Mouse (Mus musculus): ENCODE data around the gene Trappc3.

Trappc3 gene

DNA sequence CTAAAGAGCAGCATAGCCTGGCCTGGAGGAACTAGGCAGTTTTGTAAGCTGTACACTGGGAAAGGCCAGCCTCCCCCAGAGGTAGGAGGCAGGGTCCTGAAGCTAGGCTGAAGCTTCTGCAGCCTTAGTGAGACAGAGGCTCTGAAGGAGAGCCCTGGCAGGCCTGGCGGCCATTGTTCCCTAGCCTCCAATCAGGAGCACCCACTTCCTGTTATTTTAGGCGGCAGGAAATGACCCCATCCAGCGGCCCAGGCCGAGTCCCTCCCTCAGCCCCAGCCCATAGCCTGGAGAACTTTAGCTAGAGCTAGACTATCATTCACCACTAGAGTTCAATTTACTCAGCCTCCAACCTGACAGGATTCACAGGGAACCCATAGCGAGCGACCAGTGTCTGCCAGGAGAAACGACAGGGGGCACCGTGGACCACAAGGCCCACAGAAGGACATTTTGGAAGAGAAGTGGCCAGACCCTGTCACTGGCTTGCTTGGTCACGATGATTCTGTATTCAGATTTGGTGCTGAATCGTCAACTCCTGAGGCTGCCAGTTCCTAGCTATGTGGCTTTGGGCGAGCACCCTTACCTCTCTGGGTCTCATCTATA is 10.4 kb upstream of the Trappc3 start:
- DNase-seq (ENCODE audit: low spot score in 2 of 2) = no peak

DNA sequence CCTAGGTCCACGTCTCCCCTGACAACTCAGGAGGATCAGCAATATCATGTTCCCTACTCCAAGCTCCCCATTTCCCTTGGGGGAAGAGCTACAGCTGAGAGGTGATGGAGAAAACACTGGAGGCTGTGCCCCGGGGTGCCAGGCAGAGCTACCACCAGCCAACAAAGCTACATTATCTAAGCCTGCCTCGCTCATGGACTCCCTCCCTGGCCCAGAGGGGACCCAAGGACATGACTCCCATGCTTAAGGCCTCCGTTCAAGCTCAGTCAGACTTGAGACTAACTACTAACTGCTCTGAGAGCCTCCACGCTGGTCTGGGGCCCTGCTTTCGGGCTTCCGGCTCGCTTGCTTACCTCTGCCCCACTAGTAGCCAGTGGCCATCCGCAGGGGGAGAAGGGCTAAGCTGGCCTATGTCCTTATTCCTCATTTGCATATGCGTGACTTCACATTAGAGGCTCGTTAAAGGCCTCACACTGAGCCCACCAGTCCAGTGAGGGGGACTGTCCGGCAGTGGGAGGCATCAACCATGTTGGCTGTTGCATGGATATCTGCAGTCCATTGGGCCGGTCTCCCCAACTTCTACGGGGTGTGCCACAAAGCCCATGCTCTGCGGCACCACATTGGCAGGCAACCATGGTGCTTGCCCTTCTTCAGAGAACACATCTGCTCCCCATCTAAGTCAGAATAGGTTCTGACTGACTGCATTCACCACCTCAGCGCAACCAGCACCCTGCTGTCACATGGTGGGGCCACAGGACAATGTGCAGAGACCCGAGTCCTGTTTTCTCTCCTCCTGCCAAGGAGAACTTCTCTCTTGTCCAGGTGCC is 9.5 kb upstream of the Trappc3 start:
- DNase-seq (ENCODE audit: low spot score in 2 of 2) = no peak

DNA sequence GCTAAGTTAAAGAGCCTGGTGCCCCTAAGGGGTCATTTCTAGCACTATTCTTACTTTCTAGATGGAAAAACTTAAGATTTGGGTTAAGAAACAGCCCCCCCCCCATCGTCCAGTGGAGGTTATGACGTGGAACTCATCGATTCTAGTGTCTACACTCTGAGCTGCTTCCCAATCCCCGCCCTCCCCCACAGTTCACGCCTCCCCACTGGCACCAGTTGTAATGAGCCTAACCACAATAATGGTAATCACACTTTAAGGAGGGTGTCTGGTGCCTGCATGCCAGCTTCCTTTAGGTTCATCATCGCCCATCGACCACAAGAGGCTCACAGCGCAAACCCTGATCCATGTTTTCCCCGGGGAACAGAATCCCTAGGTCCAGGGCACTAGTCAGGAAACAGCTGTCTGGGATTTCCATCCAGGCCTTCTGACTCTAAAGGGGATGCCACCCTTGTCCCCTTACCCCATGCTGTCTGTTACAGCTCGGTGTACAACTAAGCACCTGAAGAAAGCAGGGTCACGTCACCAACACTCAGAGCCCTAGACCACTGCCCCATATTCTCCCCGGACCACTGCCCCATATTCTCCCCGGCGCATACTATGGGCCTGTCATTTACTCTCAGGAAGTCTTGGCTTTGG is 8.4 kb upstream of the Trappc3 start:
- no peak for DNase-seq (ENCODE audit: low spot score in 2 of 2)

DNA sequence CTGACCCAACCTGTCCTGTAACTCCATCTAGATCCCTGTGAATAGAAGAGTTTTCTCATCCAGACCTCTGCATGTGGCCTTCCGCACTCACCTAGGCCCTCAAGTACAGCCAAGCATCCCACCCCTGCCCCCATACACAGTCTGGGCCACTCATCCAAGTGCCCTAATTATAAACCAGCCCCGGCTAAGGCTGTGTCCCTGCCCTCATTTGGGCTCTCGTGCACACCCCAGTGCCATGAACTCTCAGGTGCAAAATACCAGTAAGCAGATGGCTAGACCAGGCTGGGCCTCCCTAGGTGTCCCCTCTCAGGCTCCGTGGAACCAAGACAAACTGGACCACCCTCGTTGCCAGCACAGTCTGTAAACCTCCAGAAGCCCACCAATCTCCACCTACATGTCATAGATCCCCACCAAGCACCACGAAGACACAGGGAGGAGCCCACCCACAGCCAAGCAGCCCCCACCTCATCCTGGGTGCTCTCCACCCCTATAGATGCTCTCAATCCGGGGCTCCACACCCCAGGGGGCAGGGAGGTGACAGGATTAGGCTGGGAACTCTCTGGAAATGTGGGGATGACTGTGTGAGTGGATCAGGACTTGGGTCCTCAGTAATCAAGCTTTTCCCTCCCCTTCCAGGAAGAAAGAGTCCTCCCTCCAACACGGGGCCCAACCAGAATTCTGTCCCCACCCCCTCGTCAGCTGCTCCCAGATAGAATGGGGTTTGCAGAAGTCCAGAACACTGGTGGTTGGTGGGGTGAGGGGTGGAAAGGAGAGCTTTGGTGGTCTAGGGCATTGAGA is 7.6 kb upstream of the Trappc3 start:
- no peak for DNase-seq (ENCODE audit: low spot score in 2 of 2)

DNA sequence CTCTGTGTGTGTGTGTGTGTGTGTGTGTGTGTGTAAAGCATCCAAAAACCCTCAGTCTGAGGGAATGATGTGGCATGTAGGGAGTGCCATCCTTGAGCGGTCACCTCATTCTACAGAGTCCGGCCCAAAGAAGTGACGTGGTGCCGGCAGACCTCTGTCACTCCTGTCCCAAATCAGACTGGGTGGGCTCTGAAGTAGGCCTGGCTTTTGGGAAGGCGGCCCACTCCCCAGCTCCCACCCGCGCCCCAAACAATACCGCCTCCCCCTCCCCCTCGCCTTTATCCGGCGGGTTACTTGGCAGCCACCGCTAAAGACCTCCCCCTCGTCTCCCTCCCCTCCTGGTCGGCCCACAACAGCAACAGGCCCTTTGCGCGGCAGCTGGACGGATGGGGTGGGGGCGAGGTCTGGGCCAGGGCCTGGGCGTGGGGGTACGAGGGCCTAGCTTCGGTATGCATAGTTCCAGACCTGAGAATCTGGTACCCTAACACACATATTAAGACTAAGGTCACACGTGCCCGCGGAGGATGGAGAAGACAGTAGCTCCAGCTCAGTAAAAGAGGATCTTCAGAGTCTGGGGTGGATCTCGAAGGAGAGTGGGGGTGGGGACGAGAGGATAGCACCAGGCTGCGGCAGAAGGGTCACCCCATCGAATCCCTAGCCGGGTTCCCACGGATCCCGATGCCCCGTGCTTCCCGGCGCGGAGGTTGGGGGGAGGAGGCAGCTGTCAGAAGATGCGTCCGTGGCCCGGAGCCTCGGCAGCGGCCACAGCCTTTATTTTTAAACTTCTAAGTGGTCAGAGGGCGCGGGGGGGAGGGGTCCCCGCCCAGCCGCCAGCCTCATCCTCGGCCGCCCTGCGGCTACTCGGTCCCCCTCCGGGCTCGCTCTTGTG is 6.8 kb upstream of the Trappc3 start:
- no peak for DNase-seq (ENCODE audit: low spot score in 2 of 2)

DNA sequence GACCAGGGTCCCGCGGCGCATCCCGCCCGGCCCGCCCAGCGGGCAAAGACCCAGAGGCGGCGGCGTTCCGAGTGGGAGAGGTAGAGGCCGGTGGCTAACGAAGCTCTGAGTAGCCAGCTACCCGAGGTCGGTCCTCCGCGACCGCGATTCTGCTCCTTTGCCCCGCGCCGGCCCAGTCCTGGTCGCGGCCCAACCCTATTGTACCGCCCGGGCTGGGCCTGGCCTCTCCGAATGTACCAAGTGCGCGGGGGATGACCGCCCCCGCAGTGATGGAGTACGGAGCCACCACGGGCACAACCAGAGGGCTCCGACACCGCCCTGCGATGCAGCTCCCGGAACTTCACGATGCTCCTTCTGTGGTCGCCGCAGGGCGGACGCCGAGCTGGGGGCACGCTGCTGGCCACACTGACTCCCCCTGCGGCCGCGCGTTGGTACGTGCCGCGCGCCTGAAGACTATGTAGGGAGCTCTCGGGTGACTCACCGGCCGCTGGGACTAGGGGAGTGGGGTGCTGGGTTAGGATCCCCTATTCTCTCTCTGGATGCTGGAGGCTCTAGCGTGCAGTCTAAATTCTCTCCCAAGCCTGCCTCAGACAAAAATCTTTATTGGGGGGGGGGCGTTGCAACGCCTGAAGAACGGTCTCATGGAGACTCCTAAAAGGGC is 5.9 kb upstream of the Trappc3 start, which contains the start of gene Map7d1:
Map7d1 (minus strand) TSS at position 213 of the 661 bp plus-strand sequence.
- peak; percentile 81 to 83 for DNase-seq (ENCODE audit: low spot score in 2 of 2)

DNA sequence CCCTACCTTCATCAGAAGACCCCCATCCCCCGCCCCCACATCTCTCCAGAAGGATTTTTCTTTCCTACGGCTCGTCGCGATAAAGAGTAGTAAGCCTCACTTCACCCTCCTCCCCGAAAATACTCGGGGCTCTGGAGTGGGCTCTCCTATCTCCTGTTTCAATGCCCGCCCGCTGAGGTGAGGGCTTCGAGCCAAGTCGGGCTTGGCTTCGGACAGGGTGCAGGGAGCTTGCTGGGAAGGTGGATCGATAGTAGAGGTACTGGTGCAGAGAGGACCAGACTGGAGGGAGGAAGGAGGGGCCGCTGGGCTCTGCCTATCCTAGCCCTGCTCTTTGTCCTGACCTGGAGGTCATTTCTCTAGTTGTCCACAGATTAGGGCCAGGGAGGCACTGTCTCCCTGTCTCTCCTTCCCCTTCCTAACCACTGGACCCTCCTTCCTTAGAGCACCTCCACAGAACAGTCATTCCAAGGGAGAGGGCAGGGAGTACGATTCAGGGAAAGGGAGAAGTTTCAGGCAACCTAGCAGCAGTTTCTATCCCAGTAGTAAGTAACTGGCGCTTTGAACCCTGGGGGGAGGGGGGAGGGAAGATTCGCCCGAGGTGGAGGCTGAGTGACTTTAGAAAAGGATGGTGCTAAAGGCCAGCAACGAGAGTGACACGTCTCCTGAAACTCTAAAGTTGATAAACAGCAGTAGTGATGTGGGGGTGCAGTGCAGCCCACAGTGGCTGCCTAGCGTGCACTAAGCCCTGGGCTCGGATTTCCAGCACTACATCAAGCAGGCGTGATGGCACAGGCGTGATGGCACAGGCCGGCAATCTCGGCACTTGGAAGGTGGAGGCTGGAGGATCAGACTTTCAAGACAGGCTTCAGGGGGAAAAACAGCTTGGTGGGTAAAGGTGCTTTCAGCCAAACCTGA is 4.9 kb upstream of the Trappc3 start:
- no peak for DNase-seq (ENCODE audit: low spot score in 2 of 2)

DNA sequence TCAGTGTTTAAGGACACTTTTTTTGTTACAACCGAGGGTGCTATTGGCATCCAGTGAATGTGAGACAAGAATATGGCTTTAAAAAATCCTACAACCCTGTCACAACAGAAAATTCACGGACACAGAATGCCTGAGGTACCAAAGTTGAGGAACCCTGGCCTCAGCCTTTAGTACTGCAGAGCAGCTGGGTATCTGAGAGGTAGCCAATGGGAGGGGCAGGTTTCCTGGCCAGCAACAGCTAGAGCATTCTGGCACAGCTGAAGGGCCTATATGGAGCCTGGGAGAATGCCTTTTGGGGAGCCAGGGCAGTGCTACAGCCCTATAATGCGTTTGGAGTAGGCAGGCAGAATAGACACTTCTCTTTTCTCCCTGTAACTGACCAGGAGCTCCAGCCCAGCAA is 3.1 kb upstream of the Trappc3 start:
- no peak for DNase-seq (ENCODE audit: low spot score in 2 of 2)

DNA sequence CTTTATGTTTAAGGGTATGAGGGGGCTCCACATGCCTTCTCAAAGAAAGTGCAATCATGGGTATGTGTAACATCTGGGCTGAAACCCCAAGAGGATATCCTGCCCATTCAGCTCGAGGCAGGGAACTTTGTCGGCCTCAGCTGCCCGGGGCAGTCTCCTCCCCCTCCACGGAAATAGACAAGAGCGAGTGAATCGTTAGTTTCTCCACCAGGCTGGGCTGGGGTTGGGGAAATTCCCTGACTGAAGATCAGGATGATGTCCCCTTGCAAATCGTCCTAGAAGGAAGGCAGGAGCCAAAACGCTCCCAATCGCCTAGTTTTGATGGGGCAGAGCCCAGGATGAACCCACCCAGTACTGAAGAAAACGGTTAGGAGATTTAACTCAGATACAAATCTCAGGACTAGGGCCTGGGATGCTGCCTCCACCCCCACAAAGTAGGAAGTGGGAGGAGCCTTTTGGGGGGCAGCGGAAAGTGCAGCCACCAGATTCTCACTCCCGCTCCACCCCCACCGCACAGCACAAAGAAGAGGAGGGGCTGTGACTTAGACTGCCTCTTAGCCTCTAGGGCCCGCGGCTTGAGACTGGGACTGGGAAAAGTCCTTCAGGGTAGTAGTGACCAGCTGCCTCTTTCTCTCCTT is 2.5 kb upstream of the Trappc3 start:
- DNase-seq (ENCODE audit: low spot score in 2 of 2) = peak; percentile 87

DNA sequence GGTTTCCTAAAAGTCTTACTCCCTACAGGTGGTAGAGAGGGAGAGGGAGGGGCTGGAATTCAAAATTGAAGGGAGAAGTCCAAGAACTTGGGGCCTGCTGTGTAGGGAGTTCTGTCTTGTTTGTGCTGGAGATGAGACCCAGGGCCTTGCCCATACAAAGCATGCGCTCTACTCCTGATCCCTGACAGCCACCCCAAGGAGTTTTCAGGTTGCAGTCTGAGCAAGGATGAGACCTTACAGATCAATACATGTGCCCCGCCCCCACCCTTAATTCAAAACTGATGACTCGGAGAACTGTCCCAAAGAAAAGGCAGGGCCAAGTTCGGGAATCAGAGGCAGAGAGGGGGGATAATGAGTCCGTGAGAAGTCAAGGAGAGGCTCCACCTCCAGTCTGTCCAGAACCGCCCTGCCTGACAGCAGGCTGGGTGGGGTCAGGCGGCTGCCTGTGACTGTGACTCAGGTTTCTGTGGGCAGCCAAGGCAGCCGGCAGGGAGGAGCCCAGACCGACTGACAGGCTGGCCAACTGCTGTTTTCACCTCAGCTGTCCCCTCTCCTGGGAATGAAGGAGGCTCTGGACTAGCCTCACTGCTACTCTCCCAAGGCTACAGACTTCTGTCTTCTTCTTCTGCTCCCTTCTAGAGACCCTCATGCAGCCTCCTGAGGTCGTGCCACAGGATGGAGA is 1.5 kb upstream of the Trappc3 start:
- peak; percentile 77 to 81 for DNase-seq (ENCODE audit: low spot score in 2 of 2)

DNA sequence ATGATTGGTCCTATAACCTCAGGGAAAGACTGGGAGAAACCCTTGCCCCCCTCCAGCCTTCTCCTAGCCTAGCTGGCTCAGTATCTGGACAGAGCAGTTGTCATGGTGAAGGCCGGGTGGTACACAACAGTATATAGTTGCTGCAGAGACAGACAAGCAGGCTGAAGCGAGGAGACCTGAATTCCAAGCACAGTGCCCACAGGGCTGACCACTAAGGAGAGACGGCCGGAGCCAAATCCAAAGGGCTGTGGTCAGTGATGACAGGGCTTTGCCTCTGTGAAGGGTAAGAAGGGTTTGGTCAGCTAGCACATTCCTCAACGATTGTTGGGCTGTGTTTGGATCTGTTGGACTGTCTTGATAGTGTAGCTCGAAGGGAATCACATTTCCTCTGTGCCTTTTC is 859 bp upstream of the Trappc3 start:
- DNase-seq (ENCODE audit: low spot score in 2 of 2) = no peak

DNA sequence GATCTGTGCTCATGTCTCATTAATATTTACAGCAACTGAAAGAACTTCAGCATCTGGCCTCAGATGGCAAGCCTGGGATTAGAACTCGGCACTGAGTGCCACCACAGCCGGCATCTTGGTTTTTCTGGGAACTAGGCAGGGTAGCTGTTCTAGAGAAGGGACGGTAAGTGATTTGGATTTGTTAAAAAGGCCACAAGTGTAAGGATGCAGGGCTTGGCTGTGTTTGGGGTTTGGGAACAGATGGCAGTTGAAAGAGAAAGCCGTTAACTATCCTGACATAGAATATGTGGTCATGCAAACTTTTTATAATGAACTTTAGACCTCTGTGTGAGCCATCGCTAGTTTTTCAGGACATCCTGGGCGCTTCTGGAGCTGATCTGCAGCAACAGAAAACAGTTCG is 450 bp upstream of the Trappc3 start:
- DNase-seq (ENCODE audit: low spot score in 2 of 2) = no peak

DNA sequence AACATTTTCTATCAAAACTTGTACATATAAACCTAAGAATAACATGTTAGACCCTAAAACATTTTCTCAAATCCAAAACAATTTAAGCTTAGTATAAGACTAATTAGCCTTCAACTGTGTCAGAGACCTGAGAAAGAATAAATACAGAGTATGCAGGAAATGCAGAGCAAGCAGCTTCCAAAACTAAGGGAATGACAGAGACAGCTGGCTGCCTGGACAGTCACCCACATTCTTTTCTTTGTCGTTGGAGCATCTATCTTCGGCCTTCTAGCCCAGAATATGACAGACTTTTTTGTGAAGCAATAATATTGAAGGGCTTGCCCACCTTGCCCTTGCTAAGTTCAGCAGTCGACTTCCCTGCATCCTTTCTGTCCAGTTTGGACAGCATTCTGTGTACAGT is 7.2 kb downstream of the Trappc3 start:
- DNase-seq (ENCODE audit: low spot score in 2 of 2) = no peak

DNA sequence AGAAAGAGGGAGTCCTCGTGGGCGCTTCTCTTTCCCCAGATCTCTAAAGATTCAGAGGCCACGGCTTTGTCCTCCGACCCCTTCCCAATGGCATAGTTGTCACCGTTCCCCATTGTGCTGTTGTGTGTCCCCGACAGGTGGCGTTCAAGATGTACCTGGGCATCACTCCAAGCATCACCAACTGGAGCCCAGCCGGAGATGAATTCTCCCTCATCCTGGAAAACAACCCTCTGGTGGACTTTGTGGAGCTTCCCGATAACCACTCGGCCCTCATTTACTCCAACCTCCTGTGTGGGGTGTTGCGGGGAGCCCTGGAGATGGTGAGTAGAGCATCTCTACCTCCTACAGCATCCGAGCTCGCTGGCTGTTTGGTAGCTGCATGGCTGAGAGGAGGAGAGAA is 11.6 kb downstream of the Trappc3 start:
- no peak for DNase-seq (ENCODE audit: low spot score in 2 of 2)

DNA sequence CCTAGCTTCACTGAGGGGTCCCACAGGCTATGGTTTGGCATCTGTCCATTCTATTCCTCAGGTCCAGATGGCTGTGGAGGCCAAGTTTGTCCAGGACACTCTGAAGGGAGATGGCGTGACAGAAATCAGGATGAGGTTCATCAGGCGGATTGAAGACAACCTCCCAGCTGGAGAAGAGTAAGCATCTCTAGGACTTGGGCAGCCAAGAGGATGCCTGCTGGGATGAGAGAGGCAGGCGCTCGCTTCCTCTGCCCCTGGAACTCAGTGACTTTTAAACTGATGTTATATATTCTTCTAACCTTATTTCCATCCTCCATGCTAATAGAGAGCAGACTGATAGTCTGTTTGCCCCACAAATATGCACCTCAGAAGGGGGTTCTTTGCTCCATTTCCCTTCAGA is 13.0 kb downstream of the Trappc3 start:
- no peak for DNase-seq (ENCODE audit: low spot score in 2 of 2)

DNA sequence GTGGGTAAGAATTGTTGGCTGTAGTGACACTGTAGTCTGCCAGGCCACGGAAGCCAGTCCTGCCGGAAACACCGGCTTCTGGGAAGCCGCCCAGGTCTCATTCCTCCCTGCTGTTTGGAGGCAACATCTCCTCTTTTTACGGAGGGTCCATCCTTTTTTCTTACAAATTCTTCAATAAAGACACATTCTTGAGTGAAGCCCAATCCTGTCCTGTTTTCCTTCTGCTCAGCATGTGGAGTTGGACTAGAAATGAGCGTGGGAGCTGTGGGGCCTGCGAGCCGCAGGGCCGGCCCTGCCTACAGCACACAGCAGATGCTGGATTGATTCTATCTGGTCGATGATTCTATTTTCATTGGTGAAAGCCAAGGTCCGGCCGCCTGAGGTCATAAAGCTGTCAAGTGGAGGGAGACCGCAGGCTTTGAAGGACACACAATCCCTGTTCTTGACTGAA is 13.6 kb downstream of the Trappc3 start:
- DNase-seq (ENCODE audit: low spot score in 2 of 2) = no peak

DNA sequence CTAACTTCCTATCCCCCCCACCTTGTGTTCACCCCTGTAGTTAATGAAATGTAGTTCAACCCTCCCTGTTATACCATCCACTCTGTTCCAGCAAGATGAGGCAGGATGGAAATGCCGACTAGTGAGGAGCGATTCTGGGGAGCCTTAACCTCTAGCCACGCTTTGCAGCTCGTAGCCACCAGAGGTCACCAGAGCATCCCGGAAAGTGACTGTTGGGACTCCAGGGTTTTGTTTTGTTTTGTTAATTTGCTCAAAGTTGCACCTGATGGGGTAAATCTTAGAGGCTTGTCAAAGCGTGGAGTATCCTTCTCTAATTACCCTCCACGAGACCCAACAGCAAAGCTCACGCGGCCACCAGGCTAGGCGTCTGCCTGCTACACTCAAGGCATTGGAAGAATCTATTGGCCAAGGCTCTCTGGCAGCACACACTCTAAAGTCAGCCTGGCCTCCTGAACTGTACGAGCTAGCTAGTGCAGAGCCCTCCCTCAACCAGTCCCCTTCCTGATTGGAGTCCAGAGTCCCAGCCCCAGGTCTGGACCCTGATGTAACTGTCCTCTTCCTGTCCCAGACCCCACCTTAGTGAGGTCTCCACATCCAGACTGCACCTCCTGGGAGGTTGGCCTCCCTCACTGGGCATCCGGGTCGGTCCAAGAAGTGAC is 15.9 kb downstream of the Trappc3 start:
- no peak for DNase-seq (ENCODE audit: low spot score in 2 of 2)

DNA sequence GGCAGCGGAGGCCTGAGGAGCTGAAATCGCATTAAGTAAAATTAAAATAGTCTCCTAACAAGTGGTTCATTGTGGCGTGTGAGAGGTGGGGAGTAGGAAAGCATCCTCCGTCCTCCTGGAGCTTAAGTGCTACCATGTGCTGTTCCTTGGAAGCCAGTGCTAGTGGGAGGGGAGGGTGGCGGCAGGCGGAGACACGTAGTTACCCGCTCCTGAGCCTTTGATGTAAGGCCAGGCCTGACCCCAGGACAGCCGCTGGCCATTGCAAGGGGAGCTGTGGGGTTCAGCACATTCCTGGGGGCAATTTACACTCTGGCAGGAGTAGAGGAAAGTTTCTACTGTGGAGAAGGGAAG is 16.4 kb downstream of the Trappc3 start:
- DNase-seq (ENCODE audit: low spot score in 2 of 2) = no peak

All from spleen, postnatal 36 days (tissue).